Mouse (Mus musculus) inflammation-experienced regulatory T-cells, adult 6 months (primary cell): ENCODE results near the gene Wdr41. TPM values are rescaled to one million over a fixed set of nuclear protein-coding genes. Genes with fewer than 3 reads are reported as not detected.
A peak's percentile ranks its signal among the peaks of the same experiment; 100 is the strongest.

Experiments
- ATAC-seq: one replicate; pipeline ENCODE4 v1.8.0; 2017
- polyA plus RNA-seq, 3 experiments: library from polyadenylated mRNA; unstranded; fragments of 100-300 nt; shearing (Covaris generic); gene quantifications; one replicate each; pipeline ENCODE4 v1.2.1; 2017

Gene Wdr41
- polyA plus RNA-seq, result 1 to 10 TPM; 2.9 to 5.7 (median 4.5) TPM

DNA sequence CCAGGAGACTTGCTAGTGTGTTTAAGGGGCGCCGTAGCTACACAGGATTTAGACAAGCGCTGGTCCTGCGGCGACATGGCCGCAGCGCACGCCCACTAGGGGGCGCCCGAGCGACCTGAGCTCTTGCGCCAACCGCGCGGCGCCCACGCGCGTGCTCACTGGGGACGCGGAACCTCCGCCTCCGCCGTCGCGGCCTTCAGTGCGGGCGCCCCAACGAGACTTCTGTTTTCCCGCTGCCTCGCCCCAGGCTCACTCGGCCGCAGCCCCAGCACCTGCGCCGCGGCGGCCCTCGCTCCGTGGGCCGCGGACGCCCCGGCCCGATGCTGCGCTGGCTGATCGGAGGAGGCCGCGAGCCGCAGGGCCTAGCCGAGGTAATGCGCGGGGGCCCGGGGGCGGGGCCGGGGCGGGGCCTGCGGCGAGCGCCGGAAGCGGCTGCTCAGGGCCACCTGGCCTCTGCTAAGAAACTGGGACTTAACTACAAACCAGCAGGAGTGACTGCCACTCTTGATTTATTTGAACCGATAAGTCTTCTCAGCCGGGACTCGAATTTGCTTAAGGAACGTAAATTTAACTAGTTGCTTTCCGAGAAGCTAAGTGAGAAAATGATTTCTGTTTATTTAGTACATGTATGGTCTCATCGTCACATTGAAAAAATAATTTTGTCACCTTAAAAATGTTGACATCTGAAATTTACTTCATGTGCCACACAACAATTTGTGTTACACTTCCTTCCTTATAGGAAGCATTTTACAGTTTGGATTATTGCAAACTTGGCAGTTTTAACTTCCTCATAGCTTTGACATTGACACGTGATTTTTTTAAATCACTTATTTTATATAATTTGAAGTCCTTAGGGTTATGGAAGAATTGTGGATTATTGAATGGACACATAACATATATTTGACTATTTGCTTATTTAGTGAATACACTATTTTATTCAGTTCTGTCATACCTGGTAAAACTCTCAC is at the start of gene Wdr41:
Gene Wdr41, plus strand, starts transcription at position 126 of the 968 bp plus-strand sequence.
- peak; percentile 84 for ATAC-seq

DNA sequence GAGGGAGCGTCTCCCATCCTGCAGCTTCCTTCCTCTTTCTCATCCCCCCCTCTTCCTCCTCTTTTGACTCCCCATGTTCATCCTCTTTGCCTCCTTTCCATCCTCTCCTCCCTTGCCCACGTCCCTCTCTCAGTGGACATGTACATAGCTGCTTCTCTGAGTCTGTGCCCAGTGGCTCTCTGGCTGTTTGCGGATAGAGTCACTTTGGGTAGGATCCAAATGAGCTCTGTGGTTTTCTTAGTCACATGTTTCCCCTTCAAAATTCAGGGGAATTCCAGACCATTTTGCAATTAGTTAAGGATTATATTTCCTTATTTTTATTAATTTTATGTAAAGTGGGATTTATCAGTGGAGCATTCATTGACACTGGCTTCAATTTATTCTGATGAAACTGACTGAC is 48.1 kb upstream of the Wdr41 start:
- no peak for ATAC-seq

DNA sequence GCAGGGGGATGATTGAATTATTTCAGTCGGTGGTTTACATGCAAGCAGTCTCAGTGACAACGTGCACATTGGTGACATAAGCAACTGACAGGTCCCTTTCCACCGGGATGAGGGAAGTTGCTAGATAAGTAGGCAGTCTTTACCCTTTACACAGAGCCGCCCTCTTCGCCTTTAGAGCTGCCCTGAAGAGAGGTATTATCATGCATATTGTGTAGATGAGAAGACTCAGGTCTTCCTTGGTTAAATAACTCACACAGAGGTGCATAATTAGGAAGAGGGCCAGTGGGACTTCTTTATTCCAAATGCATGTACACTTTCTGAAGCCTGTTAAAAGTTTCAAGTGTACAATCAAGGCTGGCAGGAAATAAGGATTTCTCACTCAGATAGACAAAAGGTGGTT is 37.7 kb upstream of the Wdr41 start:
- ATAC-seq, result no peak

DNA sequence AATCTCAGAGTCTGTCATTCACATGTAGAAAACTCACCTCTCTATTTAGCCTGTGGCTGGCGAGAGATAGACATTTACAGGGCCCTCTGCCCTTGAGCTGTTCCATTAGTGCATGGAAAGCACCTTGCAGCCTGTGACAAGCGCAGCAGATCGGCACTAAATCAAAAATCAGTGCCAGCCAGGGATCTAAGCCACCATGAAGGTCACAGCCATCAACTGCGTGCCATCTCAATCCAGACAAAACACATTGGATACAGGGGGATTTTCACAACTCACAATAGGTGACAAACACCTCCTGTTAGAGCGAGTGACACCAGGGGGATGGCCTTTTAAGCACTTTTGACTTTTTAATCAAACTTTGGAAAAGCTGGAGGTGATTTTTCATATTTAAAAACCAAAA is 36.0 kb upstream of the Wdr41 start:
- ATAC-seq, result no peak

DNA sequence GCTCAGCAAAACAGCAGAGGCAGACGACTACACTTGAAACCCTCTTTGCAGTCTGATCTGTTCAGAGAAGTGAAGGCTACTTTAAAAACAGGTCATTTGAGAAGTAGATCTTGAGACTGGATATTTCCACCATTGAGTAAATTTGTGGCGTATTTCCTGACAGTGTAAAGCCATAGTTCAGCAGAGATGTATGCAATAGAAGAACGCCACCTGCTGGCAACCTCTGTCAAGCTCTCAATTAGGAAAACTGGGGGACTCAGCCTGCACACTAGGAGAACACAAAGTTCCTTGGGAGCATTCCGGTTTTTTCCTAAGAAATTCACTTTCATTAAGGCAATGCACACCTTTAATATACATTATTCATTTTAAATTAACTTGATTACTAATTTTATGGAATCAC is 34.9 kb upstream of the Wdr41 start:
- peak; percentile 35 for ATAC-seq

DNA sequence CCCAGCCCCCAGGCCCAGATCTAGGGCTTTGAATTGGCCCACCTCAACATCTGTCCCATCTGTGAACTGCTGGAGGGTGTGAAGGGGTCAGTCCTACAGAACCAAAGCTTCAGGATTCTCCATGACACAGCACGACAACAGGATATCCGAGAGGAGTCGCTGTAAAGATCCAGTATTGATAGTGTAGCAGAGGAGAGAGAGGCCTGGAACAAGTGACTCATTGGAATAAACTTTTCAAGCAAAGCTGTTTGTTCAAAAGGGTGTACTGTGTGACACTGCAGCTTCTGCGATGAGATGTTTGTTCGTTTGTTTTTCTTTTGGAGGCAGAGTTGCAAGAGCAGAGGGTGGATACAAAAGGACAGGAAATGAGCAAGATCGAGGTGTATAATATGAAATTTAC is 20.2 kb upstream of the Wdr41 start:
- ATAC-seq, result no peak

DNA sequence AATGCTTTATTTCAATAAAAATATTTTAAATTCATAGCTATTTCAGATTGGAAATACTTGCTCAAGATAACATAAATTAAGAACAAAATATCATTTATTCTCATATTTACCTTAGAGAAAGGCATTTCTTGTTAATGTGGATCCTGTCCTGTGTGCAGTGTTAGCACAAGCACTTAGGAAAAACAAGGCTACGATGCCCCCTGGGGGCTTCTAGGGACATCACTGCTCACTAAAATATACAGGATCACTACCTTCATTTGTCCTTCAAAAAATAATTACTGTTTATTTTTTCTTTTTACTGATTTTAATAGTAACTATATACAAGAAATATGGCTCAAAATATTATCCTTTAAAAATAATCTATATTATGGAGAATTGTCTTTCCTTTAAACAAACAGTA is 18.2 kb upstream of the Wdr41 start:
- no peak for ATAC-seq

DNA sequence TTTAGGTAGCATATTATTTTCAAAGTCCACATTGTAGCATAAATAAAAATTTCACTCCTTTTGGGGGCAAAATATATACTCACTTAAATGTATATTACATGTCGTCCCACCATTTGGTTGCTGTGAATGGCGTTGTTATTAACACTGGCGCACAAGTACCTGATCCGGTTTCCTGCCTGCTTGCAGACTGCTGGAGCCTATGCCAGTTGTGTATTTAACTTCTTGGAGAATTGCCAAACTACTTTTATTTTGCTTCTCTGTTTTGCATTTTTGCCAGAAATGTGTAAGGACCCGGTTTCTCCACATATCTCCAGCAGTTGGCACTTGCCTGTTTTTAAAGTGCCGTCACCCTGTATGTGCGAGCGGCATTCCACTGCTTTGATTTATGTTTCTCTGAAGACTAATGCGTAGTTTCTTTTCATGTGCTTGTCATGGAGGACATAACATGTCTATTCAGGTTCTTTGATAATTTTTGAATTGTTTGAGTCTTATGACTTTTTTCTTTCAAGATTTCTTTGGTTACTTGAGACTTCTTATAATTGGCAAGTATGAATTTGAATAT is 6.1 kb upstream of the Wdr41 start:
- ATAC-seq, result no peak

DNA sequence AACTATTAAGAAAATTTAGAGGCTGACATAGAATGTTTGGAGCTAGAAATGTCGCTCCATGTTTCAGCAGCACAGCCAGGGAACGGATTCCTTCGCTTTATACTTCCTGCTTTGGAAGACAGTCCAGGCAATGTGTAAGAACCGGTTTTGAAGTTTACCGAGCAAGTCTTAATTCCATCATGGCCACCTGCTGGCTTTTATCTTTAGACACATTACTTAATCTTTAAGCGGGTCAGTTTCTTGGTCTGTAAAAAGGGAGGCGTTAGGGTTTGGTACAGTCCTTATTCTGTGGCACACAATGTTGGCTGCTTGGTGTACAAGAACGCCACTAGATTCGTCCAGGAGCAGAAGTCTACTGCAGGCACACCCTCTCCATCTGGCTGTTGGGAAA is 321 bp upstream of the Wdr41 start:
- peak; percentile 35 for ATAC-seq

DNA sequence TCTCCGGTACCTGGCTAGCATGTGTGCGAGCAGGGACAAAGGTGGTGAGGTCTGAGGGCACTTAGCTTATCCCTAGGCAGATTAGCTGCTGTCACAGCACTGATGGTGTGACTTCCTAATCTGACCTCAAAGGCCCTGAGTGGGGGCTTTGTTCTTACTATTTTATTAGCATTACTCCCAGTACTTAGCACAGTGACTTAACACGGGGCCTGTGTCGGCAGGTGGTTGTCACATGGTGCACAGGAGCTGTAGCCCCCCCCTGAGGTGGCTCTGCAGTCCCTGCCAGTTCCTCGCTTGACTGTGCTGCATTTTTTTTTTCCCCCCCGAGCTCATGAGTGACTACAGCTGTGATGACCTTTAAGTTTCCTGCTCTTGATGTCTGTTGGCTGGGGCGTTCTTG is 2.9 kb downstream of the Wdr41 start:
- ATAC-seq, result peak; percentile 9

DNA sequence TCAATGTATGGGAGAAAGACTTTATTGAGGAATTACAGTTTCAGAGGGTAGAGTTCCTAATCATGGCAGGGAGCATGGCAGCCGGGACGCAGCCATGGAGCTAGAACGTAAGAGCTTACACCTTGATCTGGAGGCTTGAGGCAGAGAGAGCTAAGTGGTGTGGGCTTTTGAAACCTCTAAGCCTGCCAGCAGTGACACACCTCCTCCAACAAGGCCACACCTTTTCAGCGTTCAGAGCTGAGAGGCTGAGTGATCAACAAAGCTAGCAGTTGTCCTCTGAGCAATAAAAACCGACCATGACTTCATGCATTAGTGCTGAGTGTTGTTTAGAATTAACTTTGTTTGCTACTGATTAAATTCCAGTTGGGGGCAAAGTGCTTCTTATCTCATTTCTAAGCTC is 14.4 kb downstream of the Wdr41 start:
- ATAC-seq, result no peak

DNA sequence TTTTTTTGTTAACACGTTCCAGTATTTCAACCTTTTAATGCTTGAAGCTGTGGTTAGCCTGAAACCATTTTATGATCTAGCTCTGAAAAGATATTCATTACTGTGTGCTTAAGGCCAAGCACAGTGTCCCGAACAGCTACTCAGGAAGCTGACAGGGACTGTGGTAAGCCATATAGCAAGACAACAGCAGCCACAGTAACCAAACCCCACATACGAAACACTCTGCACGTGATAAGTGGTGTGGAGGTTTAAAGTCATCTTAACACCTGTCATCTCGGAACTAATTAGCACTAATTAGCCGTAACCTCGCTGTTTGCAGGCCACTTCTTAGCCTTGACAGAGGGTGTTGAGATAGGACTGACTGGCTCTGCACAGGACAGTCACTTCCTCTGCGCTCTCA is 31.1 kb downstream of the Wdr41 start:
- ATAC-seq, result peak; percentile 56

DNA sequence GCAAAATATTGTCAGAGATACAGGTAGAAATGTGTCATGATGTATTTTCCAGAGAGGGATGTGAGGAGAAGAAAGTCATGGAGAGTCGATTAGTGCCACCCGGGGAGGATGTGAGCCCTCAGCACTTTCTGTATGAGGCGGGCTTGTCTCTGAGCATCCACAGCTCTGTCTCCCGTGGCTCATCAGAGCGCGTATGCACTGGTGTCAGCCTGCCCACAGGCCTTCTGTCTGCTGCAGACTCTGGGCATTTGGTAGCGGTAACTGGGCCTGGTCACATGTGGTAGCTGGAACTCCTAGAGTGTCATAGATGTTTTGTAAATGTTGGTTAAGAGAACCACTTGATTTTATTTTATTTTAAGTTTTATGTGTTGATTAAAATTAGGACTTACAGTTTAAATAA is 33.1 kb downstream of the Wdr41 start:
- no peak for ATAC-seq

DNA sequence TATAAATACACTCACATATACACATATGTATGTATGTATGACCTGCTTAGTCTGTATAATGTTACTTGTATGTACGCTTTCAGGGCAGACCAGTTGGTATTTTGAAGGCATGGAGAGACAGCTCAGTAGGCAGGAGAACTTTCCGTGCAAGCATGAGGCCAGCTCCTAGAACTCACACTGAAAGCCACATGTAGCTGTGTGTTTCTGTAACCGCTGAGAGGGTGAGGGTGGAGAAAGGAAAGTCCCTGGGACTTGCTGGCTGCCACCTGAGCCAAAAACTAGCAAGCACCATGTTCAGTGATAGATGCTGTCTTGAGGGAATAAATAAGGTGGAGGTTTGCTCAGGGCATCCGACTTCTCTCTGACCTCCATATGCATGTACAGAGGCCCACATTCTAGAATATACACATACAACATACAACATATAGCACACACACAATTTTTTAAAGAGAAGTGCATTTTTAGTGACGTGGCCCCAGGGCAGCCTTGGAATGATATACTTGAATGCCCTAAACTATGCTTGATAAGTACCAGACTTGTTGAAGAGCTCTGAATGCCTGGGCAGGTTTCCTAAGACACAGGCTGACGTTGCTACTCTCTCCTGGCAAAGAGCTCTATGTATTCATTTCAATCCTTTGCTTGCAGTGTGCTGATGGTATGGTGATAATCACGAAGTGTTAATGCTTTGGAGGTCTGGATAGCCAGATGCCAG is 35.6 kb downstream of the Wdr41 start:
- ATAC-seq, result peak; percentile 32

DNA sequence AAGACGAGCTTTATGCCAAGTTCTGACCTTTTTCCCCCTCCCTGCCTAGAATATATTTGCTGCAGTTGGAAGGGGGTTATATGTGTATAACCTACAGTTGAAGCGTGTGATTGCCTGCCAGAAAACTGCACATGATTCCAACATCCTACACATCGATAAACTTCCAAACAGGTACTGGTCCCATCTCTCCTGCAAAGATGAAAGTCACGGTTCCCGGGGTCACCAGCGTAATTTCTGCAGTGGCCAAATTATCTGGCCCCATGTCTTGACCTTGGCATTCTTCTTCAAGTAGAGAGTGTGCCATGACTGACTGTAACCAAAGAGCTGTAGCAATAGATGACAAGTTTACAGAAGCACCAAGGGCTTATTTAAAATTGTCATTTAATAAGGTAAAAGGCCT is 41.1 kb downstream of the Wdr41 start:
- ATAC-seq, result no peak

DNA sequence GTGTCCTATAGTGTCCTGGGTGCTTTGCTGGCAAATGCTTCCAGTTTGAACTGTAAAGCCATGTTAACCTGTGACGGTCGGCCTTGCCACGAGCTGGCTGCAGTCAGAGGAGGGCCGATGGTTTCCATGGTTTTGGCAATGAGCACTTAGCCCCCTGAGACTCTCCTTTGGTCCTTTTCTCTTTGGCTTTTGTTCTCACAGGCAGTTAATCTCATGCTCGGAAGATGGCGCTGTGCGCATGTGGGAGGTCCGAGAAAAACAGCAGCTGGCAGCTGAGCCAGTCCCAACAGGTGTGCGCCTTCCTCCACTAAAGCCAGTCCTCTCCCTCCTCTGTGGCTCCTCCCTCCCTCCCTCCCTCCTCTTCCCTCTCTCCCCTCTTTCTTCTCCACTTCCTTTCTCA is 41.8 kb downstream of the Wdr41 start:
- no peak for ATAC-seq

DNA sequence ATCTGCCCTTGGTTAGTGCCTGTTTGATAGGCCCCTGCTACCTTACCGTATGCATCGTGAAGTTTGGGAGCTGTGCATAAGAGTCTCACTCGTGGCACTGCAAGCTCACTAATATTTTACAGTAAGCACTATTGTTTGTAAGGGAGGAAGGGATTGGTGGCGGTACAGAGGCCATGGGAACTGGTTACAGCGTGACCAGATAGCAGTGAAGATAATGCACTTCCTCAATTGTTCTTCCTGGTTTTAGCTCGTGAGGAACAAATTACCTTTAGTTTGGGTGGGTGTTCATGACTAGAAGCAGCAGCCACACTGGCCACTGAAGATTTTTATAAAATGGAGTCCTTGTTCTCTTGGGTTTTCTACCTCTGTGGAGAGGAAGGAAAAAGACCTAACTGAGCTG is 43.2 kb downstream of the Wdr41 start:
- ATAC-seq, result no peak

DNA sequence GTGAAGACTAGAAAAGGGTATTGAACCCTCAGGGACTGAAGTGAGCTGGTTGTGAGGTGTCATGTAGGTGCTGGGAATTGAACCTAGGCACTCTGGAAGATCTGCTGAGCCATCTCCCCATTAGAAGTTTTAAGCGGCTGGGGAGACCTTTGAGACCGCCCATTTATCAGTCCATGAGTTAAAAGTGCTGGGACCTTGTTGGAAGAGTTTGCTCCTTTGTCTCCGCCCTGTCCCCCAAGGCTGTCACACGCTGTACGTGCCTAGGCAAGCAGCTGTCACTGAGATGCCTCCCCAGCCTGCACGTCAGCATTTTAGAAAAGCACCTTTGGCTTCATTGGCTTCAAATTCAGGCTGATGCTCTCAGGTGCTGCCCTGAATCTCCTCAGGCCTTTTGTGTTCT is 44.1 kb downstream of the Wdr41 start:
- no peak for ATAC-seq

DNA sequence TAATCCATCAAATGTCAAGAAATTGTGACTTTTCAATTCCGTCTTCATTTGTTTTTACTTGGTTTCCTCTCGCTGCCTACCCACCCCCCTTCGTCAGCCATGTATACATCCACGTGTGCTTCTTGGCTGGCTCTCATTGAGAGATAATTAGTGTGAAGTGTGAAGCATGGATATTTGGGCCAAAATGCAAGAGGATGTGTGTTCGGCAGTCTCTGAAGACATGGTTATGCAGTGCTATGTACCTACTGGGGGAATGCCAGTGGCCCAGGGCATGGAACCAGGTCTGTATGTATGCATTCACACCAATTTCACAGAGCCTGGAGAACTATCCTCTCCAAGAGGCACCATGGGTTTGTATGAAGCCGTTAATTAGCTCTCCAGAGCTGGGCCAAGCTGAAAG is 54.7 kb downstream of the Wdr41 start:
- ATAC-seq, result no peak

DNA sequence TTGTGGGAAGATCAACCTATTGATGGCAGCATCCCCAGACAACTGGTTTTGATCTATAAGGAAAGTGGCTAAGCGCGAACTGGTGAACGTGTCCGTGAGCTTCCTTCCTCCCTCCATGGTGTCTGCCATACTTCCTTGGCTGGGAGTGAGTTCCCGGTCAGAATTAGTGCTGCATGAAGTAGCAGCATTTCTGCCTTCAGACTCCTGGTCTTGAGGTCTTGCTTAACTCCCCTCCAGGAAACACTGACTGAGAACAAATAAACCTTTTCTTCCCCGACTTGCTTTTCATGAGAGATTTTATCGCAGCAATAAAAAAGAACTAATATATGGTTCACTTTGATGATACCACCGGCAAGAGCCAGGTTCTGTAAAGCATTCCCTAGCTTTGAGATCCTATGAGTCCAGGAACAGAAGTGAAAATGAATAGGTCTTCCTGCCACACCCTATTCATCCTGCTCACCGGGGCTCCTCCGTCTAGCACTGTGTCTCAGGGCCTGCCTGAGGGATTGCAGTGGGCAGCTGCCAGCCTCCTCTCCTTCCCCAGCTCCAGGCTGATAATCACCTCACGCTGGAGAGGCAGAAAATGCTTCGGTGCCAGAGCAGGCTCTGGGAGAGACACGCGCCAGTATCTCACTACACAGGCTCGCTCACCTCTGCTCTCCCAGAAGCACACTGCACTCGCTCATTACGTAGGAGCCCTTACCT is 56.1 kb downstream of the Wdr41 start:
- no peak for ATAC-seq

DNA sequence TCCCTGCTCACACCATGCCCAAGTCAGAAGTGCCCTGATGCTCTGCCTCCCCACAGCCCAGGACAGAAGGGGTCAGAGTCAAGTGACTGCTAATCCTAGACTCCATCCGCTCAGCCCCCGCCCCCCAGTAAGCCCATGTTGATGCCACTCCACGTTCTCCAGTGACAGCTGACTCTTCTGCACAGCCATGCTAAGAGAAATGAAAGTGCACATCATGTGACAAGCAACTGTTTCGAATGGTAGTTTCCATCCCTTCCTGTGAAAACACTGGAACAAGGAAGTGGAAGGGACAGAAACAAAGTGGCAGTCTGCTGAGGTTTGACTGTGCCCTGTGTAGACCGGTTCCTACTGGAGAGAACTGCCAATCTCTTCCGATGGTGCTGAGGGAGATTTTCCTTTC is 56.8 kb downstream of the Wdr41 start:
- ATAC-seq, result no peak

DNA sequence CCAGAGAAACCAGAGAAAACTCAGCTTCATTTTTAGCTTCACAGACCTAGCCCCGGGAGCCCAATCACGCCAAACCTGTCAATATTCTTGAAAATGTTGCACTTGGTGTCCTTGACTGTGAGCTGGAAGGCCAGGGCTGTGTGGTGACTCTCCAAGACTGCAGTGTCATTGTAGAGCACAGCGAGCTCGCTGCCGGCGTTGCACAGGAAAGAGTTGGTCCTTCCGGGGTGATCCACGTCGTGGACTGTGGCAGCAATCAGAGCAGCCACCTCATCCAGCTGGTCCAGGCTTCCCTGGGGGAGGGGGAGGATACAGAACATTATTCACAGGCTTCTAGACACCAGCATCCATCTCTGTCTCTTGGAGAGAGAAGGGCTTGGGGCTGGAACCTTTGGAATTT is 58.0 kb downstream of the Wdr41 start:
- ATAC-seq, result peak; percentile 38

DNA sequence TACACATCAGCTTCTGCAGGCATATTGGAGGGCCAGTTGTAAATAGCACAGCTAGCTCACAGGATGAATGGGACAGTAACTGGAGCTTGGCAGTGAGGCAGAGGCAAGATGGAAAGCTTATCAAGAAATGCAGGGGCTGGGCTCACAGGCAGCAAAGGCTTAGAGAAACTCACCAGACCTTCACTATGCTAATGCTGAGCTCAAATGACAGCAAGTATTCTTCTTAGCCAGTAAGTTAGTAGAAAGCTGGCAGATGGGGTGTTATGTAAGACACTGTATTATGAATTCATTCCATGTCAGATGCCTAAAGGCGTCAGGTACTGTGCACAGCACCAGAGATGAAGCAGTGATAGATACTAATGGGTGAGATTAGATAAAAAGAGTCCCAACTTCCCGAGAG is 58.6 kb downstream of the Wdr41 start:
- ATAC-seq, result no peak
